Comparison of ENCODE assay signal across 8 mouse cellular contexts in genomic region chr11:53567224-53568014, GRCm38 (mm10). TPM values are rescaled to one million over a fixed set of nuclear protein-coding genes. Genes with fewer than 3 reads are reported as not detected.
DNase-seq lines count a peak whose midpoint lies in the region; ATAC-seq lines count a peak whose summit lies in the region.

Gene Kif3a, plus strand, starts transcription at chr11:53567379.

- peak within 1 kb of the TSS; percentile 91 for H3K27ac ChIP-seq in hindbrain, embryonic 16.5 days (ENCODE audit: low read depth, low read length)
- peak within 1 kb of the TSS; percentile 51 for H3K27ac ChIP-seq in macrophage

- DNase-seq in WW6 (ENCODE audit: low read depth, low spot score): peak; percentile 92
- DNase-seq in cerebellum, postnatal 4 days (ENCODE audit: low spot score in 2 of 2): peak; percentile 87 to 94
- peak; percentile 94 for DNase-seq in gastrocnemius, adult 18-20 months (ENCODE audit: low spot score)
- peak; percentile 89 to 97 for DNase-seq in left cerebral cortex, adult 18-20 months (ENCODE audit: low spot score in 2 of 2)
- peak; percentile 96 for DNase-seq in right cerebral cortex, adult 18-20 months
- DNase-seq in urinary bladder, postnatal 10 days (ENCODE audit: low spot score): peak; percentile 77

- peaks cover 3% of the 10 kb centered on the region; the same call in 1 of the 2 replicates for H3K9me3 ChIP-seq in hindbrain, embryonic 16.5 days (ENCODE audit: control insufficient read depth, low read length)

- peaks cover 18% of the 10 kb centered on the region for H3K4me1 ChIP-seq in hindbrain, embryonic 16.5 days (ENCODE audit: control insufficient read depth, insufficient read depth, low read depth, low read length)

- ATAC-seq in hindbrain, embryonic 16.5 days: peak; percentile 95

- peak within 1 kb of the TSS; percentile 94 for H3K4me3 ChIP-seq in hindbrain, embryonic 16.5 days (ENCODE audit: low read length)
- H3K4me3 ChIP-seq in macrophage (ENCODE audit: inconsistent target): peak within 1 kb of the TSS; percentile 52

- H3K79me2 ChIP-seq in macrophage (ENCODE audit: inconsistent target): peaks cover 44% of the 10 kb centered on the region; the same call in 1 of the 2 replicates

- WGBS in hindbrain, embryonic 16.5 days: under 1% methylated on average over 61 of the region's 69 CpGs
- WGBS in macrophage (ENCODE audit: missing documents): 3% methylated on average over 59 of the region's 69 CpGs

- peak within 1 kb of the TSS; percentile 83 for H3K4me2 ChIP-seq in hindbrain, embryonic 16.5 days (ENCODE audit: low read length)

- H3K9ac ChIP-seq in hindbrain, embryonic 16.5 days (ENCODE audit: low read depth, low read length): peak within 1 kb of the TSS; percentile 92

- H3K27me3 ChIP-seq in hindbrain, embryonic 16.5 days (replicated peaks; ENCODE audit: control insufficient read depth, insufficient read depth, low read length): no peaks in the 10 kb centered on the region

- H3K36me3 ChIP-seq in hindbrain, embryonic 16.5 days (ENCODE audit: control insufficient read depth, insufficient read depth, low read length): no peaks in the 10 kb centered on the region
- peaks cover 8% of the 10 kb centered on the region; the same call in 1 of the 2 replicates for H3K36me3 ChIP-seq in macrophage (ENCODE audit: inconsistent target)

RNA-seq across cellular contexts. Expression of gene Kif3a, which starts in this region (rescaled TPM):
- total RNA-seq in gastrocnemius, adult 18-20 months (2021): 1 to 10 TPM; 4.5 to 5.0 TPM
- 306 and 352 TPM in 2 replicates for polyA plus RNA-seq in hindbrain, embryonic 16.5 days (2015; fragmentation: Nextera tagmentation; extraction: Ambion mirVana)
- 100 to 1,000 TPM; 118 to 119 TPM for total RNA-seq in left cerebral cortex, adult 18-20 months (2021)
- 100 to 1,000 TPM in 8 of 26 experiments, 10 to 100 TPM in 18; 15.4 to 187 (median 34.8) TPM for total RNA-seq in macrophage (2018; cell fraction: chromatin; rRNA removed)
- total RNA-seq in macrophage (2018; cell fraction: cytosol; rRNA removed): 100 to 1,000 TPM in 4 of 26 experiments, 10 to 100 TPM in 22; 14.2 to 136 (median 46.7) TPM
- total RNA-seq in macrophage (2018; cell fraction: nucleus; rRNA removed): 100 to 1,000 TPM in 3 of 26 experiments, 10 to 100 TPM in 23; 11.7 to 127 (median 30.6) TPM
- 25.8 to 223 TPM (median 90.7 TPM) in 3 replicates for polyA plus RNA-seq in macrophage (2018)

Comparison
In these comparisons a context has a peak if more than half of its experiments do, and no peak if none do; other contexts are left out.
1. Peak in every context shown above with its lines: DNase-seq, ATAC-seq, H3K4me3 ChIP-seq and H3K27ac ChIP-seq.
2. RNA of gene Kif3a (total RNA-seq): 118 to 119 TPM in left cerebral cortex, adult 18-20 months; 4.5 to 5.0 TPM in gastrocnemius, adult 18-20 months; every median in the first group is over 10 times any median in the second.